Mouse (Mus musculus) kidney, adult 18-20 months (tissue): ENCODE results near the gene Klhl7.
"Not testable (repeated sequence)": the region's sequence is repeated elsewhere in the genome, so short reads cannot be mapped to it uniquely, and the experiment has no call there.

ENCODE experiments used
- DNase-seq: peaks from one replicate; pipeline ENCODE4 v3.0.0; 2021

Klhl7 gene

GRCm38 (mm10) chr5:24095881-24096280 lies 4.5 kb upstream of the Klhl7 start:
- no peak for DNase-seq

- peak; percentile 53 for DNase-seq
Measured at GRCm38 (mm10) chr5:24100810-24101311, 456 bp downstream of the Klhl7 start.

- DNase-seq, result no peak
Measured at GRCm38 (mm10) chr5:24101446-24102140, 1.2 kb downstream of the Klhl7 start.

GRCm38 (mm10) chr5:24103235-24103634 lies 2.8 kb downstream of the Klhl7 start:
- DNase-seq, result not testable (repeated sequence)

- DNase-seq, result no peak
Measured at GRCm38 (mm10) chr5:24103841-24104240, 3.4 kb downstream of the Klhl7 start.

GRCm38 (mm10) chr5:24107071-24107739 lies 6.8 kb downstream of the Klhl7 start:
- no peak for DNase-seq

GRCm38 (mm10) chr5:24107740-24108098 lies 7.3 kb downstream of the Klhl7 start:
- DNase-seq, result no peak

GRCm38 (mm10) chr5:24110068-24110467 lies 9.7 kb downstream of the Klhl7 start:
- no peak for DNase-seq

DNA sequence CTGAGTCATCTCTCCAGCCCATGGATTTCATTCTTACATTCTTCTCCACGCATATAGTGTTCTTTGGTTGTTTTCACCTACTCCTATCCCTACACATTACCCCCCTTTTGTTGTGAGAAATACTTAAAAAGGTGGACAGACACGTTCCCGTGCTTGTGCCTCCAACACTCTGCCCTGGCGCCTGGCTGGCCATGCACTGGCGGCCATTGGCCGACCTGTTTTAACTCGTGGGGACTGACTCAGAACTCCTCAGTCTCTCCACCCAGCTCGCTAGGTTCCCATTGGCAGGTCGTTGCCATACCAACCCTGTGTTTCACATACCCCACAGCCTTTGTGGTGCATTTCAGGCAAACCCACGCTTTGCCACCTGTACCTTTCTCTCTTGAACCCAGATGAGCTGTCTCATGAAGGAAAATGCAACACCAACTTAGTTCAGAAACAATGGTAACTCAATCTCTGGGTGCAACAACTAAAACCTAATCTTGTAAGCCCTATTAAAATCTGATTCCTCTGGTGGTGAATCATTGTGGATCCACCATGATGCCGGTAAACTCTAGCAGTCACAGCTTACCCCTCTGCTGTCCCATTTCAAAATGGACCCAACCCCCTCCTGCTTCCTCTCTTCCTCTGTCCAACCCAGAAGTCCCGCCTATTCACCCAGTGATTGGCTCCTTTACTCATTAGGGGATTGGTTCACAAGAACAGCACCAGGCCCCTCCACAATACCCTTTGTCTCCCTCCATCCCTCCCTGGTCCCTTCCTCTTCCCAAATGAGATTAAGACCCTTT lies 11.9 kb downstream of the Klhl7 start:
- DNase-seq, result no peak

DNA sequence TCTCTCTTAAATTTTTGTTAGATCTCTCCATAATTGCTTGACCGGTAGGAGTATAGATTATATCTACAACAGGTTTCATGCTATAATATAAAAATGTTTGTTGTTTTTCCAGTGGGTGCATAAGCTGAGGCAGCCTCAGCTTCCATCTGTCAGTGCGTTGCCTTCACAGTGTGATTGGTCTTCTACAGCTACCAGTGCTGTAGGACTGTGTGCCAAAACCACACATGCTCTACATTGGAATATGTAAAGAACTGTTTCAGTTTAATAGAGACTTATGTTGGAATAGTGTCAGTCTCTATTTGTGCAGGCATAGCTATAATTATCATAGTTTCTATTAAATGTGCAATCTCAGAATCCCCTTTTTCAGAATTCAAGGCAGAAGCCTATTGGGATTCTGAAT lies 21.8 kb downstream of the Klhl7 start:
- DNase-seq, result no peak

DNA sequence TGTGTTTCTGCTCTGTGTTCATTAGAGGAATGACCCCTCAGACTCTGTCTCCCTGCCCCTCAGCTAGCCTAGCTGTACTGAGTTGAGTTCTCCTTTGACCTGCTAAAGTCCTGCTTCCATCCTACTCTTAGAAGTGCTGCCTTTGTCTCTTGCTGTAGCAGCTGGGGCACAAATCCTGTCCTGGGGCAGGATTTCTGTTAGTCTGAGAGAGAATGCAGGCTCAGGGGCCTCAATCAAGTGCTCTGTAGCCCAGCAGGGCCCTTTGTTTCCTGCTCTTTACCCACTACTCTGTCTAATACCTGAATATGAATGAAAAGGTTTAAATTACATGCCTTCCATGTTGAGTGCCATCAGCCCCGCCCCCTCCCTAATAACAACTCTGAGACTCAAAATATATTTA lies 23.8 kb downstream of the Klhl7 start:
- DNase-seq, result no peak

DNA sequence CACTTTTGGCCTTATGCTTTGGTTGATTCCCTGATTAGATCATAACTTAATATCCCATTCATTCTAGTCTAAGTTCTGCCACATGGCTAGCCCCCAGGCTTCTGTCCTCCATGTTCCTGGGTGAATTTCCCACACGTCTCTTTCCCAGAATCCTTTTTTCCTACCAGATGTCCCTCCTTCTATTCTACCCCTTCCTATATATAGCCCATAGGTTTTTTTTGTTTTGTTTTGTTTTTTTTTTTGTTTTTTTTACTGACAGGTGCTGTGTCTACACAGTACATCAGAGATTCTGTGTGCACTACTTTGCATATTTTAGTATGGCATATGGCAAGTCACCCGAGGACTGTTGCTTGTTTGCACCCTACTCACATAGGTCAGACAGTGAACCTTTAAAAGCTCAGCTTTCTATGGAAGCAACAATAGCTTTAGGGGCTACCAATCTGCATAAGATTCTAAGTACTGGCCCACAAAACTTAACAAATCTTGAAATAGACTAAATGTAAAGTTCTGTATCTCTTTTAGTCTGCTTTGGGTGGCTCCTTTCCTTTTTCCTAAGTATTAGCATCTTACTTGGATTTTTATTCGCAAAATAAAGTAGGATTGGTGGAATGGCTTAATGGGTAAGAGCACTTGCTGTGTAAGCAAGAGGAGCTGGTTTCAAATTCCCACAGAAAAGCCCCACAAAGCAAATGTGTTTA lies 24.3 kb downstream of the Klhl7 start:
- no peak for DNase-seq

DNA sequence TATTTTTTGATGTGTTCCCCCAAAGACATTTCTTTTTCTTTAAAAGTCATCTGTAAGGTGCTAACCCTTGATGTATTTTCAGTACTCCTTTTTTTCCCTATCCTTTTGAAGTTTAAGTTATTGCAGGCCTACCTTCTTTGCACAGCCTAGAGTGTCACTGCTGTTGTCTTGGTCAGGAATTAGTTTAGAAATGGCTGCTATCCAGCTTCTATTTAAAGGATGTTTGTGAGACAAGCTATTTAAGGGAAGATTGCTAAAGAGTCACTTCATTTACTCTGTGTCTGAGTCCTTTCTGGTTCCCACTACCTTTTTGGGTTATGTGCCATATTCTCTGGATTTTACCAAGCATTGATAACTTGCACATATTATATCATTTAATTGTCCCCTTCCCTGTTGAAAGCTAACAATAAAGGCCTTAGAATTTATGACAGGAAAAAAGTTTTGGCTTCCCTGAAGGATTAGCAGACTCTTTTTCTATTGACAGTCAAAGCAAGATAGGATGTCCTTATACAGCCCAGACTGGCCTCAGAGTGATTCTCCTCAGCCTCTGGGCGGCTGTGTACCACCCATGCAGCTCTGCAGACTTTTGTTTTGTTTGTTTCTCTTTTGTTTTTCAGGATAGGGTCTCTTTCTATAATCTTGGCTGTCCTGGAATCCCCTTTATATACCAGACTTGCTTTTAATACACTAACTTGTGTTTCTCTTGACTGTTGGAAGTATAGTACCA lies 25.7 kb downstream of the Klhl7 start:
- no peak for DNase-seq

DNA sequence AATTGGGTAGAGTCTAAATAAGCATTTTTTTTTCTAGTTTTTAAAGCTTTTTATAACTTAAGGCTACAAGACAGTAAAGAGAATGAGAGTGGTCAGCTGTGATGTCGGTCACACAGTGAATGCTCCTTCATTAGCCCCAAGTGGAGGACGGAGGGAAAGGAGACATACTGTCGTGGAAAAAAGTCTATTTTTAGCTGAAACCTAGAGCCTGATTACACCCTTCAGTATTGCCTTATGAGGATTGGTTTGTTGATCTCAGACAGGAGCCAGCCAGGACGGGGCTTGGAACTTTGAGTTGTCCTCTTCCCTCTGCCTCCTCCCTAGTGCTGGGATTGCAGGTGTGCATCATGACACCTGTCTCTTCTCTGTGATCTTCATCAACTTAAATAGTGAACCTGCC lies 26.6 kb downstream of the Klhl7 start:
- DNase-seq, result no peak

DNA sequence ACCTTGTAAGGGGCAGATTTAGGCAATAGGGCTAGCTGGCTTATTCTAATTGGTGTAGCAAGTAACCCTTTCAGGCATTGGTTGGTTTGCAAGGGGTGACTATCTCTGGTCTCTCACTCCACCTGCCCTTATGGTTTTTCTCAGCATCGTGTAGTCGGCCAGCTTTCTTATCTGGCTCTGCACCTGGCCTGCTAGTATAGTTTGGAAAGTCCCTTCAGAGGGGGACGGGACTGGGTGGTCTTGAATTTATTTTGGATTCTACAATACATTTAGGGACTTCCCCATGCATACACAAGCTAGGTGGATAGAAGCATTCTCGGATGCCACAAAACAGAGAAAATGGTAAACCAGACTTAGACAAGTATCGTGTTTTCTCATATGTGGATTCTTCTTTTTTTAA lies 46.6 kb downstream of the Klhl7 start:
- no peak for DNase-seq

- DNase-seq, result no peak
Measured at GRCm38 (mm10) chr5:24152199-24152598, 51.8 kb downstream of the Klhl7 start.

GRCm38 (mm10) chr5:24156774-24157173 lies 56.4 kb downstream of the Klhl7 start:
- DNase-seq, result no peak

GRCm38 (mm10) chr5:24164789-24165445 lies 64.5 kb downstream of the Klhl7 start, which contains the start of gene Nupl2:
Nupl2 (plus strand) TSS chr5:24164963.
- peak; percentile 93 for DNase-seq

- DNase-seq, result no peak
Measured at GRCm38 (mm10) chr5:24167263-24167662, 66.9 kb downstream of the Klhl7 start.

GRCm38 (mm10) chr5:24169881-24170280 lies 69.5 kb downstream of the Klhl7 start:
- no peak for DNase-seq

DNA sequence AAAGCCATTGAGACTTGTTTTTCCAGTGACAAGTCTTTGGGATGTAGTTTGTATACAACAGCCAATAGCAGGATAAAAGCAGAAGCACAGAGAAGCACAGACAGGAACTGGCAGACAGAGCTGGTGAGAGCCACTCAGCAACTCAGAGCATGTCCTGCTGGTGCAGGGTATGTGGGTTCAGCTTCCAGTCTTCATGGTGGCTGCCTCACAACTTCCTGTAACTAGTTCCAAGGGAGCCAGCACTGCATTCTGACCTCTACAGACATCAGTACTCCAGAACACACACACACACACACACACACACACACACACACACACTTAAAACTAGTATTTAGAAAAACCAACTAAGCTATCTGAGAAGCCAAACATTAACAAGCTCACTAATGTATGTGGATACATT lies 71.7 kb downstream of the Klhl7 start:
- DNase-seq, result no peak
